Mouse (Mus musculus) heart, adult 2 months (tissue): ENCODE results near the gene Fuz. TPM values are rescaled to one million over a fixed set of nuclear protein-coding genes. Genes with fewer than 3 reads are reported as not detected.

ENCODE experiments used
- DNase-seq, 2 experiments: peaks; one replicate each; pipeline ENCODE4 v3.0.0; 2021
- H3K27ac ChIP-seq: fragments of 200-600 bp; 2 replicates; pipeline ENCODE4 v1.8.1; 2022
- H3K27me3 ChIP-seq: fragments of 200-500 bp; 2 replicates; pipeline ENCODE4 v1.6.1; 2012; ENCODE audit warnings: mild to moderate bottlenecking, low read length, inconsistent platforms, mixed read lengths; ENCODE audit not compliant: control insufficient read depth, insufficient read depth
- H3K36me3 ChIP-seq: fragments of 200-500 bp; 2 replicates; pipeline ENCODE4 v1.6.1; 2012; ENCODE audit warnings: low read length, inconsistent platforms; ENCODE audit not compliant: control insufficient read depth, insufficient read depth
- H3K4me1 ChIP-seq: fragments of 200-500 bp; 2 replicates; pipeline ENCODE4 v1.6.1; 2011; ENCODE audit warnings: low read length; ENCODE audit not compliant: control insufficient read depth, insufficient read depth
- H3K4me3 ChIP-seq: fragments of 200-600 bp; 2 replicates; pipeline ENCODE4 v1.8.1; 2022
- H3K79me2 ChIP-seq: fragments of 200-500 bp; replicated peaks from 2 replicates; pipeline ENCODE4 v1.6.1; 2012; ENCODE audit warnings: mild to moderate bottlenecking, inconsistent platforms, low read length, moderate library complexity, mixed read lengths; ENCODE audit not compliant: control insufficient read depth, insufficient read depth
- H3K9ac ChIP-seq: fragments of 200-500 bp; 2 replicates; pipeline ENCODE4 v1.6.1; 2012; ENCODE audit warnings: low read depth, mild to moderate bottlenecking, control low read depth, inconsistent platforms, low read length, mixed read lengths
- CTCF ChIP-seq: fragments of 200-600 bp; IDR thresholded peaks from 2 replicates; pipeline ENCODE4 v1.8.1; 2022; ENCODE audit warnings: antibody characterized with exemption, mild to moderate bottlenecking, moderate library complexity
- EP300 ChIP-seq: fragments of 200-500 bp; IDR thresholded peaks from 2 replicates; pipeline ENCODE4 v1.6.1; 2011; ENCODE audit warnings: low read depth, low read length, control low read depth; ENCODE audit not compliant: insufficient read depth
- POLR2A ChIP-seq: fragments of 200-500 bp; IDR thresholded peaks from 2 replicates; pipeline ENCODE4 v1.6.1; 2011; ENCODE audit warnings: mild to moderate bottlenecking, low read depth, low read length, control low read depth; ENCODE audit not compliant: insufficient read depth
- WGBS: fragments of 180-500 bp; shearing (Covaris S2); methylation state at CpG from one replicate; pipeline ENCODE4 v1.1.7; 2018; 5-methylcytosine and 5-hydroxymethylcytosine counted together
- intact Hi-C: fragments of 180-260 bp; cut with DNase I; formaldehyde crosslinking; loops from one replicate; pipeline ENCODE4 v1.15.1; 2025
- polyA plus RNA-seq: library from polyadenylated mRNA; depleted of rRNA; stranded (reverse); fragments of >200 nt; gene quantifications from 2 replicates; pipeline ENCODE4 v1.2.3, GENCODE M21; 2012
- total RNA-seq, 2 experiments: library from RNA; stranded (reverse); gene quantifications; 2 replicates each; pipeline ENCODE4 v1.2.3; 2021

The Fuz gene
- total and polyA plus RNA-seq, 3 experiments = 16.3 to 31.6 (median 17.1) TPM

DNA sequence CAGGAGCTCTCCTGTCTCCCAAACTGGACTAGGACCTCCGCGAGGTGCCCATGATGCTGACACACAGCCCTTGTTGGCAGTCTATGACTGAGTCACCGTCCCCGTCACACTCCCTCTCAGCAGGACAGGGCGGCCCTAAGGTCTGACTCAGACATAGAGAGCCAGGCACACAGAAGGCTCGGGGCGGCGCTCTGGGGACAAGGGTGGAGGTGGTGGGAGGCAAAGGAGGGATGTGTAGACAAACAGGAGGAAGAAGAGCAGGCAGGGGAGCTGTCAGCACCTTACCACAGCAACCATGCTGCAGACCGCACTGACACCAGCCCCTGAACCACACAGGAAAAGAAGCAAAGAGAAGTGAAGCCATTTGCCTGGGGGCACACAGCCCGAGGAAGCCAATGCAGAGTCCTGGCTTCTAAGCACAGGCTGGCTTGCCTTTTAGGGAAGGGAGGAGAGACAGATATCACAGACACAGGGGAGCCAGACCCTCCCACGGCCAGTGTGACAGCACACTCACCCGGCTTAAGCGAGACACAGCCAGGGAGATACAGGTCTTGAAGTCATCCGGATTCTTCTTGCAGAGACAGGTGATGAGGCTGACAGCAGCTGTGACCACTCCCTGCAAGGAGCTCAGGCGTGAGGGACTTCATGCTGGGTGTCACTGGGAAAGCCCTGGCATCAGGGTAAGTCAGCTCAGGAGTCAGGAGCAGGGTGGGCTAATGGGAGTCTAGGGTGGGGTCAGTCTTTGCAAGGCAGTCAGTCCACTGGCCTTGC lies 13.0 kb downstream of the Fuz start:
- Histone ChIP-seq H3K4me1 (no peaks in the 10 kb centered on the region), H3K9ac (no peak overlapping the region), H3K27ac (no peak overlapping the region), H3K36me3 (no peaks in the 10 kb centered on the region), H3K79me2 (no peaks in the 10 kb centered on the region), H3K4me3 (no peak overlapping the region), H3K27me3 (no peaks in the 10 kb centered on the region)
- WGBS = 77% methylated on average over 15 of the region's 15 CpGs
- no peak for TF ChIP-seq EP300
- intact Hi-C loops = no loop called here
- no peak for DNase-seq

DNA sequence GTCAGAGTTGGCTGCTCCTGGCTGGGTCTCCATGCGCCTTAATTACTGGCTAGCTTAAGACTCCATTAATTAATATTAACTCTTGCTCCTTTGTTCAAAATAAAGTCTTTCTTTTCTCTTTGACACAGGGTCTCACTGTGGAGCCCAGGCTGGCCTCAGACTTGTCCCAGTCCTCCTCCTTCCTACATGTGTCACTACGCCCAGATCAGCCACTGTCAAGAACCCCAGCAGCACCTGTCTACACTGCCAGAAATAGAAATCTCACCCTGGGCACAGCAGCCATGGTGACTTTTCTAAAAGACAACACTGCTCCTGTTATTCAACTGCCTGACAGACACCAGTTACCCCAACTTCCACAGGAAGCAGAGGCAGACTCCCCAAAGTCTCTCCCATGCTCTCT lies 18.5 kb downstream of the Fuz start:
- no peak overlapping the region for H3K27ac ChIP-seq
- H3K4me1 ChIP-seq = peaks cover 1% of the 10 kb centered on the region; the same call in 1 of the 2 replicates
- WGBS = 90% methylated on average over 2 of the region's 2 CpGs
- H3K36me3 ChIP-seq = no peaks in the 10 kb centered on the region
- TF ChIP-seq CTCF (no peak), EP300 (no peak), POLR2A (no peak)
- no peak overlapping the region for H3K9ac ChIP-seq
- no peak overlapping the region for H3K4me3 ChIP-seq
- no peak for DNase-seq
- H3K79me2 ChIP-seq = no peaks in the 10 kb centered on the region
- intact Hi-C loops = no loop called here
- no peaks in the 10 kb centered on the region for H3K27me3 ChIP-seq

DNA sequence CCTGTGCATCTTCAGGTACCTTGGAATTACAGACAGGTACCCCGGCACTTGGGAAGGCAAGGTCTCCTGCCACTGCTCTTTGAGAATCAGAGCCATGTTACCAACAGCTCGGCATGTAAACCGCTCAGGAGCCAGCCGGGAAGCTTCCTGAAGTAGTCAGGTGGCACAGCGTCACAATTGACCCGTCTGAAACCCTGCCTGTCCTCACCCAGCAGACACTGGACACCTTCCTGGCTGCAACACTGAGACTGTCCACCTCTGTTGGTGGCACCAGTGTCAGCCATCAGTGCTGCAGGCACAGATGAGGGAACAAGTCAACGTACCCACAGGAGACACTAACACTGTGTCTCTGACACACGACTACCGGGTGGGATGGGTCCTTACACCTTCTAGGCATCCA lies 19.4 kb downstream of the Fuz start:
- 0 out of 2 replicates have a peak, but pooled peaks cover under 1% of the 10 kb centered on the region for H3K79me2 ChIP-seq
- H3K4me1 ChIP-seq = peaks cover 1% of the 10 kb centered on the region; the same call in 1 of the 2 replicates
- intact Hi-C loops = no loop called here
- H3K27me3 ChIP-seq = no peaks in the 10 kb centered on the region
- no peak overlapping the region for H3K27ac ChIP-seq
- TF ChIP-seq EP300 (no peak), POLR2A (no peak), CTCF (no peak)
- no peak for DNase-seq
- WGBS = 92% methylated on average over 9 of the region's 9 CpGs
- no peak overlapping the region for H3K9ac ChIP-seq
- H3K36me3 ChIP-seq = no peaks in the 10 kb centered on the region
- no peak overlapping the region for H3K4me3 ChIP-seq

DNA sequence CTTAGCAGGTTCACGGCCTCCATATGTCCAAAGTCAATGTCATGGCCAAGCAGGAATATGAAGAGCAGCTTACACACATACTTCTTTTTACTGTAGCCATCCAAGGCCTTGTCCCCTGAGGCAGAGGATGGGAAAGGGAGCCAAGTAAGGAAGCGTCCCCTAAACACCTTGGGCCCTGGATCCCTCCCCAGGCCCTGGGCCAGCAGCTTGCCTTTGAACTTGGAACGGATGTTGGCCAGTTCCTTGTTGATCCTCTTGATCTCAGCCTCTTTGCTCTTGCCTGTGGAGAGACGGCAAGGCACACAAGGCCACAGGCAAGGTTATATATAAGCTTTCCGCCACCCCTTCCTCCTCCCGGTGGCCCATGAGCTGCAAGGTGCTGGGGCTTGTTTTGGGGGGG lies 20.3 kb downstream of the Fuz start:
- H3K4me1 ChIP-seq = peaks cover 1% of the 10 kb centered on the region; the same call in 1 of the 2 replicates
- H3K27me3 ChIP-seq = no peaks in the 10 kb centered on the region
- intact Hi-C loops = no loop called here
- H3K4me3 ChIP-seq = no peak overlapping the region
- TF ChIP-seq CTCF = no peak
- no peak for TF ChIP-seq EP300
- TF ChIP-seq POLR2A = no peak
- DNase-seq = no peak
- WGBS = 51% methylated on average over 6 of the region's 6 CpGs
- no peak overlapping the region for H3K9ac ChIP-seq
- no peaks in the 10 kb centered on the region for H3K36me3 ChIP-seq
- H3K79me2 ChIP-seq = 0 out of 2 replicates have a peak, but pooled peaks cover 2% of the 10 kb centered on the region
- H3K27ac ChIP-seq = no peak overlapping the region

DNA sequence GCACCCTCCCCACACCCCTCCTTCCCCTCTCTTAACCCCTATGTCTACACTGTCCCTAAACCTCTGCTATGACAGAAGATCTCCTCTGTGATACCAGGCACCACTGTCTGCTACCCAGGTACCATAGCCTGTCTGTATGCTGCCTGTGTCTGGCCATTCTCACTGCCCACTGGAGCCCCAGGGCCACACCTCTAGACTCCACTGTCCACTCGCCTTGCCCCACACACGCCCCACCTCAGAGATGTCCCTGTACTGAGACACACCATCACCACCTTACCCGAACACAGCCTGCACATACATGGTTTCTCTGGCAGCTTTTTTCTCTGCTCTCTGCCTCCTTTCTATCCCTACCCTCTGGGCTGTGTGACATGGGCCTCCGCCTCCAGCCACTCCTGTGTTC lies 21.0 kb downstream of the Fuz start:
- no peak overlapping the region for H3K9ac ChIP-seq
- WGBS = 95% methylated on average over 4 of the region's 4 CpGs
- DNase-seq = no peak
- H3K4me3 ChIP-seq = no peak overlapping the region
- H3K27me3 ChIP-seq = no peaks in the 10 kb centered on the region
- intact Hi-C loops = no loop called here
- TF ChIP-seq CTCF (no peak), POLR2A (no peak), EP300 (no peak)
- peaks cover 1% of the 10 kb centered on the region; the same call in 1 of the 2 replicates for H3K4me1 ChIP-seq
- H3K36me3 ChIP-seq = no peaks in the 10 kb centered on the region
- 0 out of 2 replicates have a peak, but pooled peaks cover 2% of the 10 kb centered on the region for H3K79me2 ChIP-seq
- H3K27ac ChIP-seq = no peak overlapping the region

DNA sequence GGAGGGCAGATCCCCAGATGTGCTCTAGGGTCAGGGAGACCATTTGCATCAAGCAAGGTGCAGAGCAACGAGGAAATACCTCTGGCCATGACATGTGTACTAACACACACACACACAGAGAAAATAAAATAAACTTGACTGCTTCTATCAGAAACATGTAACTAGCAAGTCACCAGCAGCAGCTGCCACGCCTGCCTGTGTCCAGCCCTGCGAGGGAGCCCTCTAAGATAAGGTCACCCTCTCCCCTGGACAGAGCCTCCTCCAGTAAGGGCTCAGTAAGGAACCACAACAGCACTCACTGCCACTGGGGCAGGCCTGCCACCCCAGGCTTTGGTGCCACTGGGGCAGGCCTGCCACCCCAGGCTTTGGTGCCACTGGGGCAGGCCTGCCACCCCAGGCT lies 22.3 kb downstream of the Fuz start:
- Histone ChIP-seq H3K4me3 (no peak overlapping the region), H3K27me3 (no peaks in the 10 kb centered on the region), H3K4me1 (peaks cover 1% of the 10 kb centered on the region; the same call in 1 of the 2 replicates), H3K36me3 (no peaks in the 10 kb centered on the region), H3K27ac (no peak overlapping the region), H3K79me2 (0 out of 2 replicates have a peak, but pooled peaks cover 2% of the 10 kb centered on the region), H3K9ac (no peak overlapping the region)
- intact Hi-C loops = no loop called here
- DNase-seq = no peak
- TF ChIP-seq EP300 (no peak), POLR2A (no peak)
- 50% methylated on average over 3 of the region's 3 CpGs for WGBS
